Mouse (Mus musculus) urinary bladder, postnatal 4 days (tissue): Measurements from ENCODE around the gene Vamp8.

Experiments used
- DNase-seq, 2 experiments: peaks; one replicate each; pipeline ENCODE4 v3.0.0; 2021 to 2022; ENCODE audit warnings: low spot score in 2 of 2

The Vamp8 gene

DNA sequence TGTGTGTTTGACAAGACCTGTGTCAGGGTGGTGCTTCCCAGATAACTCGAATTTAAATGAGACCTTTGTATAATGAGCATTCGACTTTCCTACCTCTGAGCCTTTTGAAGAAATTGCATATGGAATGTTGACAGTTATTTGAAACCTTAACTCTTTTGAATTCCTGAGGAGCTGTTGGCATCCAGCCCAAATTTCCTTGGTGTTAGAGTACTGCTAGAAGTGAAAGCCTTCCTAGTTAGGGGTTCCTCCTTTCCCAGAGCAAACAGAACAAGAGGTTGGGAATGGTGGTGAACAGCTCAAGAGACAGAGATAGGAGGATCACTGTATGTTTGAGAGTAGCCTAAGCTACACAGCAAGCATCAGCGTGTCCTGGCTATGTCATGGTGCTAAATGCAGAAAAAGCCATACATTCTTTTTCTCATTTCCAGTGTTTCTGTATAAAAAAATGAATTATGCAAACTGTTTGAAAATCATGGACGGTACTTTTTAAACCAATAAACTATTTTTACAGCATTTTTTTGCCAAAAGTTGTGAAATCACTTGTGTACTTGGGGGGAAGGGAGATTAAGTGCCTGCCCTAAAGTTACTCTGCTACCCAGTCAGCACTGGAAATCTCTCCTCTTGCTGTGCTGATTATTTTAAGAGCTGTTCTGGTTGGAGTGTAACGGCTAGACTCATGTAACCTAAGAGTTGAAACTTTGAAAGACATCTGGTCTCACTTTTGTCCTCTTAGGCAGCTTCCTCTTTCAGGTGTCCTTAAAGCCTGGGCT, 37.7 kb downstream of the Vamp8 start:
- no peak for DNase-seq

DNA sequence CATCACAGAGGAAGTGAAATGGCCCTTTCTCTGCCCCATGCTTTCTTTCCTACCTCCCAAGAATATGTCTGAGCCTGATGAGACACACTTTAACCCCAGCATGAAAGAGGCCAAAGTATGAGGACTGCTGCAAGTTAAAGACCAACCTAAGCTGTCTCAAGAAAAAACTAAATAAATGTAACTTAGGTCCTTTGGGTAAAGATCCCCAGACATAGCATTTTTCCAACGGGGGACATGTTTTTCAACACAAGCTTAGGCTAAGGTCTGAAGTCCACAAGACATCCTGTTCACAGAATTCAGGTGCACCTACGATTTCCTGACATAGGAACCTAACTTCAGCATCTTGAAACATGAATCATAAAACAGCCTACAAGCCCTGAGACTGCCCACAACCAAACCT, 40.3 kb downstream of the Vamp8 start:
- DNase-seq = no peak

DNA sequence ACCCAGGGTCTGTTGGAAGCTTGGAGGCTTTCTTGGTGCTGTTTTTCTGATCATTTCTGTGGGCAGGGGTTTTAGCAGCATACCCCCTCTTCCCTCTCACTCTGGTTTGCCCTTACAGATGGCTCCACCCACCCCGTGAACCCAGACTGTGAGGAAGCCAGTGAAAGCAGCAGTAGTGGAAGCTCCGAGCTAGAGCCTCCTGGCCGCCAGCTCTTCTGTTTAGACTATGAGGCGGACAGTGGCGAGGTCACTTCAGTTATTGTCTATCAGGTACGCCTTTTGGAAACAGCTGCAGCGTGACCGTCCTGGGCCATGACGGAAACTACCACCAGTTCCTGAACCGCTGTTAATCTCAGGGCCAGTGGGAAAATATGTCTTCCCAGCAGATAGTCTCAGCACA, 42.1 kb downstream of the Vamp8 start:
- DNase-seq = no peak

DNA sequence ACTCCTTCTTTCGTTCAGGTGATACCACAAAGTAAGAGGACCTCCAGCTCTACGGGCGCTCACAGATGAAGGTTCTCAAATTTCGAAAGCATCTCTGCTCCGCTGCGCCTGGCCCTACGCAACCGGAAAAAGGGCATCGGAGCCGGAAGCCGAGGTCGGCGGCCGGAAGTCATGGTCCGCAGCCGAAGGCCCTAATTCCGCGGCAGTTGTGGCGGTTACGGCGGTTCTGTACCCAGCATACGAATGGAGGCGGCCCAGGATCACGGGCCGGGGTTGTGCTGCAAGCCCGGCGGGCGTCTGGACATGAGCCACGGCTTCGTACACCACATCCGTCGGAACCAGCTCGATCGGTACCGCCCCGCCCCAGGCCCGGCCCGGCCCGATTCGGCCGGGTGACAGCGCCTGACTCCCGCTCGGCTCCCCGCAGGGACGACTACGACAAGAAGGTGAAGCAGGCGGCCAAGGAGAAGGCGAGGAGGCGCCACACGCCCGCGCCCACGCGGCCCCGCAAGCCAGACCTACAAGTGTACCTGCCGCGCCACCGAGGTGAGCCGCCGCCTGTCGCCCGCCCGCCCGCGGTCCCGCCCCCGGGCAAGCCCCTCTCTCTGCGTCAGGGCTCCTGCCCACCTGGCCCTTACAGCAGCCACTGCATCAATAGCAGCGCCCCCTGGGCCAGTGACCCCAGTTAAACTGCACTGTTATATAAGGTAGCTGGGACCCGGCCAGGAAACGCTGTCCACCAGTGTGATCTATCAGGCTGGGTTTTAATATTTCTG, 43.1 kb downstream of the Vamp8 start, which contains the start of gene 0610030E20Rik:
Gene 0610030E20Rik (plus strand): TSS at position 152 of the 776 bp plus-strand sequence.
- peak; percentile 66 to 75 for DNase-seq

DNA sequence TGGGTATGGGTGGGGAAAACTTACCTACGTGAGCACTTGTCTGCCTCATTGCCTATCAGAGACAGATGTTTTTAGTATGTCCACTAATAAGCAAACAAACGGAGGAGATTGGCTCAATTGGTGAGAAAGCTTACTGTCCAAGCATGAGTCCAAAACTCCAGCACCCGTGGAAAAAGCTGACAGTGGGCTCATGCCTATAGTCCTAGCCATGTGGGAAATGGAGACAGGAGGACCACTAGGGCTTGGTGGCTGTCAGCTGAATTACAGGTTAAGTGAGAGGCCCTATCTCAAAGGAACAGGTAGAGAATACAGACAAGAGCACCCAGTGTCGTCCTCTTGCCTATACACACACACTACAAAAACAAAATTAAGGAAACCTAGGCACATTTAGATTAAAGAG, 44.2 kb downstream of the Vamp8 start:
- DNase-seq = no peak

- DNase-seq = no peak
These were observed 44.9 kb downstream of the Vamp8 start for GRCm38 (mm10) chr6:72345633-72346032.

GRCm38 (mm10) chr6:72345074-72345567, 45.4 kb downstream of the Vamp8 start, which contains the start of gene Usp39:
Usp39 (minus strand) TSS chr6:72345184.
- peak; percentile 87 to 92 for DNase-seq

GRCm38 (mm10) chr6:72344396-72345073, 46.0 kb downstream of the Vamp8 start:
- no peak for DNase-seq

GRCm38 (mm10) chr6:72340481-72340880, 50.0 kb downstream of the Vamp8 start:
- DNase-seq = no peak
